Mouse (Mus musculus) embryonic facial prominence, embryonic 14.5 days (tissue): ENCODE results near the gene Mdm2. TPM values are rescaled to one million over a fixed set of nuclear protein-coding genes. Genes with fewer than 3 reads are reported as not detected.

Source experiments
- ATAC-seq: fragments of 200-750 bp; cut with Nextera tagmentation; 2 replicates; pipeline ENCODE4 v1.8.0; 2017; ENCODE audit warnings: low read depth, moderate number of reproducible peaks, moderate TSS enrichment
- DNase-seq: peaks from one replicate; pipeline ENCODE4 v3.0.0-alpha.2; 2015; ENCODE audit warnings: low spot score
- H3K27ac ChIP-seq: fragments of 300-500 bp; sonication (generic); replicated peaks from 2 replicates; pipeline ENCODE4 v1.5.1; 2014; ENCODE audit warnings: low read depth, mild to moderate bottlenecking, low read length, moderate library complexity
- H3K27me3 ChIP-seq: fragments of 300-500 bp; sonication (generic); replicated peaks from 2 replicates; pipeline ENCODE4 v1.6.1; 2014; ENCODE audit warnings: low read length; ENCODE audit not compliant: control insufficient read depth, insufficient read depth
- H3K36me3 ChIP-seq: fragments of 300-500 bp; sonication (generic); 2 replicates; pipeline ENCODE4 v1.6.1; 2014; ENCODE audit warnings: low read length, mixed read lengths; ENCODE audit not compliant: control insufficient read depth, insufficient read depth
- H3K4me1 ChIP-seq: fragments of 300-500 bp; sonication (generic); 2 replicates; pipeline ENCODE4 v1.6.1; 2014; ENCODE audit warnings: antibody characterized with exemption, low read length; ENCODE audit not compliant: control insufficient read depth, insufficient read depth
- H3K4me2 ChIP-seq: fragments of 300-500 bp; sonication (generic); 2 replicates; pipeline ENCODE4 v1.6.1; 2014; ENCODE audit warnings: low read depth, mild to moderate bottlenecking, low read length, moderate library complexity, mixed read lengths
- H3K4me3 ChIP-seq: fragments of 300-500 bp; sonication (generic); 2 replicates; pipeline ENCODE4 v1.5.1; 2014; ENCODE audit warnings: low read depth, mild to moderate bottlenecking, low read length
- H3K9ac ChIP-seq: fragments of 300-500 bp; sonication (generic); 2 replicates; pipeline ENCODE4 v1.6.1; 2014; ENCODE audit warnings: low read depth, mild to moderate bottlenecking, low read length, moderate library complexity, mixed read lengths
- H3K9me3 ChIP-seq: fragments of 300-500 bp; sonication (generic); 2 replicates; pipeline ENCODE4 v1.6.1; 2016; ENCODE audit warnings: low read length; ENCODE audit not compliant: control insufficient read depth
- WGBS: fragments of 180-500 bp; shearing (Covaris S2); extraction: QIAGEN DNeasy Blood & Tissue Kit; methylation state at CpG from one replicate; pipeline ENCODE4 v1.1.7; 2014; 5-methylcytosine and 5-hydroxymethylcytosine counted together
- polyA plus RNA-seq: library from polyadenylated mRNA; unstranded; fragments of >200 nt; fragmentation: Nextera tagmentation; extraction: Ambion mirVana; gene quantifications from 2 replicates; pipeline ENCODE4 v1.2.1, GENCODE M21; 2014

Mdm2 gene
- polyA plus RNA-seq, 1 experiment from 2014 or later: 34.1 TPM

GRCm38 (mm10) chr10:117755086-117755798, 44.7 kb upstream of the Mdm2 start:
- DNase-seq (no peak), ATAC-seq (no peak)
- Histone ChIP-seq H3K9ac (no peak overlapping the region), H3K27me3 (no peaks in the 10 kb centered on the region), H3K4me3 (no peak overlapping the region), H3K9me3 (no peaks in the 10 kb centered on the region), H3K36me3 (peaks cover 94% of the 10 kb centered on the region), H3K4me1 (no peaks in the 10 kb centered on the region), H3K27ac (no peak overlapping the region), H3K4me2 (no peak overlapping the region)
- 90% methylated on average over 13 of the region's 13 CpGs for WGBS

GRCm38 (mm10) chr10:117754609-117754940, 44.0 kb upstream of the Mdm2 start:
- no peak overlapping the region for H3K4me2 ChIP-seq
- H3K27me3 ChIP-seq: no peaks in the 10 kb centered on the region
- no peaks in the 10 kb centered on the region for H3K4me1 ChIP-seq
- DNase-seq (no peak), ATAC-seq (no peak)
- peaks cover 94% of the 10 kb centered on the region for H3K36me3 ChIP-seq
- no peak overlapping the region for H3K9ac ChIP-seq
- H3K4me3 ChIP-seq: no peak overlapping the region
- H3K9me3 ChIP-seq: no peaks in the 10 kb centered on the region
- WGBS: 97% methylated on average over 7 of the region's 7 CpGs
- H3K27ac ChIP-seq: no peak overlapping the region

GRCm38 (mm10) chr10:117753711-117754608, 43.4 kb upstream of the Mdm2 start:
- Histone ChIP-seq H3K9ac (no peak overlapping the region), H3K4me2 (no peak overlapping the region), H3K9me3 (no peaks in the 10 kb centered on the region), H3K4me3 (no peak overlapping the region), H3K4me1 (no peaks in the 10 kb centered on the region), H3K27ac (no peak overlapping the region), H3K36me3 (peaks cover 93% of the 10 kb centered on the region), H3K27me3 (no peaks in the 10 kb centered on the region)
- 91% methylated on average over 8 of the region's 8 CpGs for WGBS
- no peak for DNase-seq
- no peak for ATAC-seq

- no peaks in the 10 kb centered on the region for H3K27me3 ChIP-seq
- H3K27ac ChIP-seq: no peak overlapping the region
- WGBS: 96% methylated on average over 5 of the region's 5 CpGs
- ATAC-seq (no peak), DNase-seq (no peak)
- no peak overlapping the region for H3K4me2 ChIP-seq
- H3K9ac ChIP-seq: no peak overlapping the region
- peaks cover 88% of the 10 kb centered on the region for H3K36me3 ChIP-seq
- no peaks in the 10 kb centered on the region for H3K4me1 ChIP-seq
- no peak overlapping the region for H3K4me3 ChIP-seq
- no peaks in the 10 kb centered on the region for H3K9me3 ChIP-seq
These were observed 42.5 kb upstream of the Mdm2 start for GRCm38 (mm10) chr10:117752851-117753647.

- Histone ChIP-seq H3K9ac (no peak overlapping the region), H3K4me2 (no peak overlapping the region), H3K27me3 (no peaks in the 10 kb centered on the region), H3K9me3 (no peaks in the 10 kb centered on the region), H3K27ac (no peak overlapping the region), H3K36me3 (peaks cover 81% of the 10 kb centered on the region), H3K4me3 (no peak overlapping the region), H3K4me1 (no peaks in the 10 kb centered on the region)
- no peak for DNase-seq
- 97% methylated on average over 7 of the region's 7 CpGs for WGBS
- no peak for ATAC-seq
These were observed 41.8 kb upstream of the Mdm2 start for GRCm38 (mm10) chr10:117752304-117752821.

GRCm38 (mm10) chr10:117751744-117752143, 41.2 kb upstream of the Mdm2 start:
- H3K9me3 ChIP-seq: no peaks in the 10 kb centered on the region
- DNase-seq (no peak), ATAC-seq (no peak)
- no peak overlapping the region for H3K4me3 ChIP-seq
- no peaks in the 10 kb centered on the region for H3K4me1 ChIP-seq
- no peak overlapping the region for H3K4me2 ChIP-seq
- H3K36me3 ChIP-seq: peaks cover 75% of the 10 kb centered on the region
- WGBS: 96% methylated on average over 6 of the region's 6 CpGs
- H3K9ac ChIP-seq: no peak overlapping the region
- no peak overlapping the region for H3K27ac ChIP-seq
- no peaks in the 10 kb centered on the region for H3K27me3 ChIP-seq

GRCm38 (mm10) chr10:117751282-117751610, 40.7 kb upstream of the Mdm2 start:
- no peak for ATAC-seq
- no peaks in the 10 kb centered on the region for H3K9me3 ChIP-seq
- H3K4me2 ChIP-seq: no peak overlapping the region
- H3K36me3 ChIP-seq: peaks cover 70% of the 10 kb centered on the region
- H3K27ac ChIP-seq: no peak overlapping the region
- H3K27me3 ChIP-seq: no peaks in the 10 kb centered on the region
- 96% methylated on average over 14 of the region's 14 CpGs for WGBS
- H3K4me3 ChIP-seq: no peak overlapping the region
- H3K4me1 ChIP-seq: no peaks in the 10 kb centered on the region
- DNase-seq: no peak
- no peak overlapping the region for H3K9ac ChIP-seq

GRCm38 (mm10) chr10:117750529-117751281, 40.1 kb upstream of the Mdm2 start:
- H3K4me1 ChIP-seq: no peaks in the 10 kb centered on the region
- H3K27me3 ChIP-seq: no peaks in the 10 kb centered on the region
- 97% methylated on average over 5 of the region's 5 CpGs for WGBS
- no peak overlapping the region for H3K9ac ChIP-seq
- no peak overlapping the region for H3K27ac ChIP-seq
- H3K36me3 ChIP-seq: peaks cover 65% of the 10 kb centered on the region
- H3K4me3 ChIP-seq: no peak overlapping the region
- no peak for ATAC-seq
- no peak for DNase-seq
- no peak overlapping the region for H3K4me2 ChIP-seq
- no peaks in the 10 kb centered on the region for H3K9me3 ChIP-seq
